Mouse (Mus musculus): ENCODE data around the gene Zbtb12. TPM values are rescaled to one million over a fixed set of nuclear protein-coding genes. Genes with fewer than 3 reads are reported as not detected.

Gene Zbtb12
- polyA plus RNA-seq, 1 experiment from 2014 or later: 1.6 TPM

DNA sequence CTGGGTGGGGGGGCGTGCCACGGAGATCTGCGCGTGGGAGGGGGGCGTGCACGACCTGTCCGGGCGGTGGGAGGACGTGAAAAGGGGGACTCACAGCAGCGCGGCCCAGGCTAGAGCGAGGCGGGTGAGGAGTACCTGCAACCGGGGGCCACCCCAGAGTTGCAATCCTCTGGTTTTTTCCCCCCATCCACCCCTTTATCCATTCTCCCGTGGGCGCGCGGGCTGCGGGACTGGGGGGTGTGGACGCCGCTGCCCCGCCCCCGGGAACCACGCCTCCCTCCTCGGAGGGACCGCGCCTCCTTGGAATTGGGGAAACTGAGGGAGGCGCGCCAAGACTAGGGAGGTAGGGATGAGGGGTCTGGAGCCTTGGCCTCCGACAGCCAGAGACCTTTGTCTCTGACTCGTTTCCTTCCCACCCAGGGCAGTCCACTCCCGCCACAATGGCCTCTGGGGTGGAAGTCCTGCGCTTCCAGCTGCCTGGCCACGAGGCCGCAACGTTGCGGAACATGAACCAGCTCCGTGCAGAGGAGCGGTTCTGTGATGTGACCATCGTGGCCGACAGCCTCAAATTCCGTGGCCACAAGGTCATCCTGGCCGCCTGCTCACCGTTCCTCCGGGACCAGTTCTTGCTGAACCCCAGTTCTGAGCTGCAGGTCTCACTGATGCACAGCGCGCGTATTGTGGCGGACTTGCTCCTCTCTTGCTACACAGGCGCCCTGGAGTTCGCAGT is 15.7 kb downstream of the Zbtb12 start:
- Histone ChIP-seq H3K9me3 (replicated peaks; ENCODE audit: control insufficient read depth, low read length) (no peaks in the 10 kb centered on the region), H3K4me1 (ENCODE audit: control insufficient read depth, insufficient read depth, low read length) (peaks cover 7% of the 10 kb centered on the region), H3K4me3 (ENCODE audit: low read depth, low read length) (peak overlapping the region; percentile 91), H3K9ac (replicated peaks; ENCODE audit: low read length) (peak overlapping the region; percentile 97), H3K4me2 (ENCODE audit: low read depth, low read length) (peak overlapping the region; percentile 83), H3K27ac (replicated peaks; ENCODE audit: low read depth, low read length) (peak overlapping the region; percentile 87), H3K36me3 (replicated peaks; ENCODE audit: control insufficient read depth, insufficient read depth, low read depth, low read length) (peaks cover 4% of the 10 kb centered on the region; the same call in 1 of the 2 replicates), H3K27me3 (ENCODE audit: control insufficient read depth, insufficient read depth, low read length) (no peaks in the 10 kb centered on the region)
- ATAC-seq (replicated peaks; ENCODE audit: insufficient number of reproducible peaks, low FRiP score, low TSS enrichment, low read depth) (no peak), DNase-seq (ENCODE audit: low spot score) (peak; percentile 45)
- 10% methylated on average over 42 of the region's 51 CpGs for WGBS

- Histone ChIP-seq H3K4me1 (ENCODE audit: control insufficient read depth, insufficient read depth, low read length) (peaks cover 7% of the 10 kb centered on the region), H3K27me3 (ENCODE audit: control insufficient read depth, insufficient read depth, low read length) (no peaks in the 10 kb centered on the region), H3K9ac (replicated peaks; ENCODE audit: low read length) (peak overlapping the region; percentile 97; the same call in 1 of the 2 replicates), H3K27ac (replicated peaks; ENCODE audit: low read depth, low read length) (peak overlapping the region; percentile 87), H3K4me3 (ENCODE audit: low read depth, low read length) (peak overlapping the region; percentile 91), H3K36me3 (replicated peaks; ENCODE audit: control insufficient read depth, insufficient read depth, low read depth, low read length) (peaks cover 4% of the 10 kb centered on the region; the same call in 1 of the 2 replicates), H3K9me3 (replicated peaks; ENCODE audit: control insufficient read depth, low read length) (no peaks in the 10 kb centered on the region), H3K4me2 (ENCODE audit: low read depth, low read length) (peak overlapping the region; percentile 83)
- WGBS: 89% methylated on average over 15 of the region's 15 CpGs
- no peak for DNase-seq (ENCODE audit: low spot score)
- no peak for ATAC-seq (replicated peaks; ENCODE audit: insufficient number of reproducible peaks, low FRiP score, low TSS enrichment, low read depth)
These were observed 16.4 kb downstream of the Zbtb12 start for GRCm38 (mm10) chr17:34895724-34896123.

- H3K4me2 ChIP-seq (ENCODE audit: low read depth, low read length): no peak overlapping the region
- H3K27me3 ChIP-seq (ENCODE audit: control insufficient read depth, insufficient read depth, low read length): no peaks in the 10 kb centered on the region
- peak overlapping the region; percentile 9; the same call in 1 of the 2 replicates for H3K4me3 ChIP-seq (ENCODE audit: low read depth, low read length)
- H3K36me3 ChIP-seq (replicated peaks; ENCODE audit: control insufficient read depth, insufficient read depth, low read depth, low read length): peaks cover 4% of the 10 kb centered on the region; the same call in 1 of the 2 replicates
- H3K9ac ChIP-seq (replicated peaks; ENCODE audit: low read length): no peak overlapping the region
- ATAC-seq (replicated peaks; ENCODE audit: insufficient number of reproducible peaks, low FRiP score, low TSS enrichment, low read depth): no peak
- no peak overlapping the region for H3K27ac ChIP-seq (replicated peaks; ENCODE audit: low read depth, low read length)
- DNase-seq (ENCODE audit: low spot score): no peak
- H3K4me1 ChIP-seq (ENCODE audit: control insufficient read depth, insufficient read depth, low read length): peaks cover 7% of the 10 kb centered on the region
- 84% methylated on average over 17 of the region's 17 CpGs for WGBS
- H3K9me3 ChIP-seq (replicated peaks; ENCODE audit: control insufficient read depth, low read length): no peaks in the 10 kb centered on the region
These were observed 17.1 kb downstream of the Zbtb12 start for GRCm38 (mm10) chr17:34896366-34896765.

- H3K4me2 ChIP-seq (ENCODE audit: low read depth, low read length): peak overlapping the region; percentile 86
- ATAC-seq (replicated peaks; ENCODE audit: insufficient number of reproducible peaks, low FRiP score, low TSS enrichment, low read depth): no peak
- no peaks in the 10 kb centered on the region for H3K27me3 ChIP-seq (ENCODE audit: control insufficient read depth, insufficient read depth, low read length)
- peaks cover 7% of the 10 kb centered on the region for H3K4me1 ChIP-seq (ENCODE audit: control insufficient read depth, insufficient read depth, low read length)
- peak overlapping the region; percentile 97 for H3K9ac ChIP-seq (replicated peaks; ENCODE audit: low read length)
- peaks cover 4% of the 10 kb centered on the region; the same call in 1 of the 2 replicates for H3K36me3 ChIP-seq (replicated peaks; ENCODE audit: control insufficient read depth, insufficient read depth, low read depth, low read length)
- WGBS: 20% methylated on average over 10 of the region's 10 CpGs
- no peaks in the 10 kb centered on the region for H3K9me3 ChIP-seq (replicated peaks; ENCODE audit: control insufficient read depth, low read length)
- H3K4me3 ChIP-seq (ENCODE audit: low read depth, low read length): peak overlapping the region; percentile 93
- DNase-seq (ENCODE audit: low spot score): peak; percentile 32
- H3K27ac ChIP-seq (replicated peaks; ENCODE audit: low read depth, low read length): peak overlapping the region; percentile 97
These were observed 18.3 kb downstream of the Zbtb12 start for GRCm38 (mm10) chr17:34897373-34898159.

DNA sequence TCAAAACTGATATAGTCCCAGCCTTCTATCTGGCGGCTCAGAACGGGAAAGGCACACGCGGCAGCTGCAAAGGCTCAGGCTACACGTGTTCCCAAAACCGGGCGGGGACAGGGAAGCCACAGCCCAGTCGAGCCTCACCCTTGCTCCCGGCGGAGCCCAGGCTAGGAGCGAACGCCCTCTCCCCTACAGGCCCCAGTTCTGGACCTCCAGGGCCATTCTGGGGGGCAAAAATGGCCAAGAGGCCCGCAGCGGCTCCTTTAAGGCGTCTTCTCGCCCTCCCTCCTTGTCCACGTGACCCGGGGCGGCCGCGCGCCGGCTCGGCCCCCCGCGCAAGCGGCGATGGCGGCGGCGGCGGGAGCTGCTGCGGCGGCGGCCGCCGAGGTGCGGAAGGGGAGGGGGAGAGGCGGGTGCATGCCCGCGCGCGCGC is 18.9 kb downstream of the Zbtb12 start, which contains the start of the genes C2 and Ehmt2:
Gene C2, minus strand, starts transcription at position 106 of the 427 bp plus-strand sequence.
Gene Ehmt2, plus strand, starts transcription at position 310 of the 427 bp plus-strand sequence.
- WGBS: 0% methylated on average over 29 of the region's 44 CpGs
- ATAC-seq (replicated peaks; ENCODE audit: insufficient number of reproducible peaks, low FRiP score, low TSS enrichment, low read depth) (peak; percentile 26), DNase-seq (ENCODE audit: low spot score) (peak; percentile 85)
- Histone ChIP-seq H3K27me3 (ENCODE audit: control insufficient read depth, insufficient read depth, low read length) (no peaks in the 10 kb centered on the region), H3K9me3 (replicated peaks; ENCODE audit: control insufficient read depth, low read length) (no peaks in the 10 kb centered on the region), H3K27ac (replicated peaks; ENCODE audit: low read depth, low read length) (peak within 1 kb of the TSS; percentile 97), H3K4me1 (ENCODE audit: control insufficient read depth, insufficient read depth, low read length) (peaks cover 7% of the 10 kb centered on the region), H3K36me3 (replicated peaks; ENCODE audit: control insufficient read depth, insufficient read depth, low read depth, low read length) (peaks cover 9% of the 10 kb centered on the region), H3K9ac (replicated peaks; ENCODE audit: low read length) (peak within 1 kb of the TSS; percentile 97), H3K4me3 (ENCODE audit: low read depth, low read length) (peak within 1 kb of the TSS; percentile 93), H3K4me2 (ENCODE audit: low read depth, low read length) (peak within 1 kb of the TSS; percentile 86)

GRCm38 (mm10) chr17:34898706-34899052 is 19.4 kb downstream of the Zbtb12 start:
- ATAC-seq (replicated peaks; ENCODE audit: insufficient number of reproducible peaks, low FRiP score, low TSS enrichment, low read depth) (no peak), DNase-seq (ENCODE audit: low spot score) (peak; percentile 77)
- Histone ChIP-seq H3K9ac (replicated peaks; ENCODE audit: low read length) (peak overlapping the region; percentile 97), H3K9me3 (replicated peaks; ENCODE audit: control insufficient read depth, low read length) (no peaks in the 10 kb centered on the region), H3K36me3 (replicated peaks; ENCODE audit: control insufficient read depth, insufficient read depth, low read depth, low read length) (peaks cover 9% of the 10 kb centered on the region), H3K4me3 (ENCODE audit: low read depth, low read length) (peak overlapping the region; percentile 93), H3K27me3 (ENCODE audit: control insufficient read depth, insufficient read depth, low read length) (no peaks in the 10 kb centered on the region), H3K4me2 (ENCODE audit: low read depth, low read length) (peak overlapping the region; percentile 86), H3K27ac (replicated peaks; ENCODE audit: low read depth, low read length) (peak overlapping the region; percentile 97), H3K4me1 (ENCODE audit: control insufficient read depth, insufficient read depth, low read length) (peaks cover 7% of the 10 kb centered on the region)
- WGBS: no CpG with 5 or more reads among the region's 47 CpGs

DNA sequence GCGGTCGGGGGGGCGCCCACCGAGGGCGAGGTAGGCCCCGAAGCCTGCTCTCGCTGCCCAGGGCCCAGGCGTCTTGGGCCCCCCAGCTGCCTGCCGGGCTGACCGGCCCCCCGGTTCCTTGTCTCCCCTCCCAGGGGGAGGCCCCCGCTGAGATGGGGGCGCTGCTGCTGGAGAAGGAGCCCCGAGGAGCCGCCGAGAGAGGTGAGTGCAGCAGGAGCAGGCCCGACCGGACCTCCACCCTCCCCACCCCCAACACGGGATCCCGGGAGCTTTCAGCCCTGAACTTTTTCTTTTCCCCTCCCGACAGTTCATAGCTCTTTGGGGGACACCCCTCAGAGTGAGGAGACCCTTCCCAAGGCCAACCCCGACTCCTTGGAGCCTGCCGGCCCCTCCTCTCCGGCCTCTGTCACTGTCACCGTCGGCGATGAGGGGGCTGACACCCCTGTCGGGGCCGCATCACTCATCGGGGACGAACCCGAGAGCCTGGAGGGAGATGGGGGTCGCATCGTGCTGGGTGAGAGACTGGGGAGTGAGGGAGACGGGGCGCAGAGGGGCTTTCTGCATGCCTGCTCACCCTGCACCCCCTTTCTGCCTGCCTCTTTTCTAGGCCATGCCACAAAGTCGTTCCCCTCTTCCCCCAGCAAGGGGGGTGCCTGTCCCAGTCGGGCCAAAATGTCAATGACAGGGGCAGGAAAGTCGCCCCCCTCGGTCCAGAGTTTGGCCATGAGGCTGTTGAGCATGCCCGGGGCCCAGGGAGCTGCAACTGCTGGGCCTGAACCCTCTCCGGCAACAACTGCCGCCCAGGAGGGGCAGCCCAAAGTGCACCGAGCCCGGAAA is 20.0 kb downstream of the Zbtb12 start:
- H3K36me3 ChIP-seq (replicated peaks; ENCODE audit: control insufficient read depth, insufficient read depth, low read depth, low read length): peaks cover 9% of the 10 kb centered on the region
- peak; percentile 9 for ATAC-seq (replicated peaks; ENCODE audit: insufficient number of reproducible peaks, low FRiP score, low TSS enrichment, low read depth)
- peaks cover 7% of the 10 kb centered on the region for H3K4me1 ChIP-seq (ENCODE audit: control insufficient read depth, insufficient read depth, low read length)
- H3K4me2 ChIP-seq (ENCODE audit: low read depth, low read length): peak overlapping the region; percentile 86
- no peaks in the 10 kb centered on the region for H3K27me3 ChIP-seq (ENCODE audit: control insufficient read depth, insufficient read depth, low read length)
- no peaks in the 10 kb centered on the region for H3K9me3 ChIP-seq (replicated peaks; ENCODE audit: control insufficient read depth, low read length)
- peak overlapping the region; percentile 97 for H3K9ac ChIP-seq (replicated peaks; ENCODE audit: low read length)
- H3K27ac ChIP-seq (replicated peaks; ENCODE audit: low read depth, low read length): peak overlapping the region; percentile 97
- WGBS: under 1% methylated on average over 35 of the region's 45 CpGs
- peak overlapping the region; percentile 93 for H3K4me3 ChIP-seq (ENCODE audit: low read depth, low read length)
- peak; percentile 43 for DNase-seq (ENCODE audit: low spot score)
